Mouse (Mus musculus) layer of hippocampus, postnatal 10 days (tissue): ENCODE results near the gene Fam171a2. TPM values are rescaled to one million over a fixed set of nuclear protein-coding genes. Genes with fewer than 3 reads are reported as not detected.

ENCODE experiments used
- DNase-seq, 2 experiments: peaks; one replicate each; pipeline ENCODE4 v3.0.0; 2021; ENCODE audit warnings: low spot score in 2 of 2
- long read RNA-seq: library from polyadenylated mRNA; stranded (forward); transcript quantifications from one replicate; pipeline ENCODE4 v2.0.0, GENCODE M21; 2023
- total RNA-seq, 2 experiments: library from RNA; stranded (reverse); gene quantifications; 2 replicates each; pipeline ENCODE4 v1.2.3; 2021

Gene Fam171a2
- total RNA-seq: 100 to 1,000 TPM; 115 TPM
- long read RNA-seq, partial matches to known transcripts: 0 of 12 reads
- long read RNA-seq, other reads (novel, unspliced or antisense): 8 of 12 reads

DNA sequence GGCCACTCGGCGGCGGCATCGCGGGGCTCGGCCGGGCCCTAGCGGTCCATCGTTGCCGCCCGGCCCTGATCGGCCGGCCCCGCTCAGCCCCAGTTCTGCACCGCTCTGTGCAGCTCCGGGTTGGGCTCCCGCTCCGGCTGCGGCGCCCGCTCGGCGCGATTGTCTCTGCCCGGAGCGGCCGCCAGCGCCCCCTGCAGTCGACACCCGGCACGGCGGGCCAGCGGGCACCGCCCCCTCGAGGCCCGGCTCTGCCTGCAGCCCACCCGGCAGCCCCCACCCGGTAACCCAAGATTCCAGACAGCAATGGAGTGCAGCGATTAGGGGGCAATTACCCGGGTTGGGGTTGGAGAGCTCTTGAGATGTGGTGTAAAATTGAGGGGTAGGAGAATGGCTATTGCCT lies at the start of gene Fam171a2:
Gene Fam171a2, minus strand, starts transcription at position 186 of the 400 bp plus-strand sequence.
- peak; percentile 92 to 94 for DNase-seq

DNA sequence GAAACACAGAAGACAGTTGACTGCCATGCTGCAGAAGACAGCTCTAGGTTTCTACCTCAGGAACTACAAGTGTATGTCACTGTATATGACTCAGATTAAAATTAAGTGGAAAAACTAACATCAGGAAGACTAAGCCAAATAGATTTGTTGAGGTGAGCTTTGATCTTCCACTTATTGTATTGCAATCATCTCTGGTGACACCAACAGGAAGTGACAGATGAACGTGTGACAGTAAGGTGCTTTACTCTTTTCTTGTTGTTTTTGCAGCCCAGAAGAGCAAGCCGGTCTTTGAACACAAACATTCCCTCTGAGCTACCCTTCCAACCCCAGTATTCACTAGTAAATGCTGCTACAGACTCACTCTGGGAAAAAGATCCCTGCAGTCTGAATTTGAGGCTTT lies 49.2 kb upstream of the Fam171a2 start:
- no peak for DNase-seq

DNA sequence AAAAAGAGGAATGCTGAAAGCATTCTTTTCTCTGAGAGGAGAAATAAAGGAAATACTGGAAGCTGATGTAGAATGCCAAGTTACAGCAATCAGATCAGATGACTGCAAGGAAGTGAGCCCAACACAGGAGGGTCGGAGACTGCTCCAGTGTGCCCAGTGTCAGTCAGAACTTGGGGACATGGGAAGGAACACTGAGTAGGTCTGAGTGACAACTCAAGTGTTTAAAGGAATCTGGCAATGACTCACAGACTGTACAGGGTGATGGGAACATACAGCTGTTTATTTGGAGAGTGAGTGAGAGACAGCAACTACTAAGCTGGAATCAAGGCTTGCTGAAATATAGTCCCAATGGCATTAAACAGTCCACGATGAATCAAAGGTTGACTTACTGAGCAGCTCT lies 48.7 kb upstream of the Fam171a2 start:
- no peak for DNase-seq

DNA sequence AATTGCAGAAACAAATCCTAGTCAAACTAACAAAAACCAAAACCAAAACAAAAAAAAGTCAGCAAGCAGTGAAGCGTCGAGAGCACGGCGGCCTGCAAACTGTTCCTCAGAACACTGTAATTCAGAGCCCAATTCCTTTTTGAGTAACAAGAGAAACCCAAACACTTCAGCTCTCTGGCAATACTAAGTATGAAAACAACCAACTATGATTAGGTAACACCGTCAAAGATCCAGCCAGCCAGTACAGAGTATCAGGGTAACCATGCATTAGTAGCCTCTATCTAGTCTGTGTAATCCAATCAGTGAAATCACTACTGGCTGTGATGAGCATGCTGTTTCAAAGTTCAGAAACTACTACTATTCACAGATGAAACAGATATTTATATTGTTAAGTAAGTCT lies 48.3 kb upstream of the Fam171a2 start:
- no peak for DNase-seq

DNA sequence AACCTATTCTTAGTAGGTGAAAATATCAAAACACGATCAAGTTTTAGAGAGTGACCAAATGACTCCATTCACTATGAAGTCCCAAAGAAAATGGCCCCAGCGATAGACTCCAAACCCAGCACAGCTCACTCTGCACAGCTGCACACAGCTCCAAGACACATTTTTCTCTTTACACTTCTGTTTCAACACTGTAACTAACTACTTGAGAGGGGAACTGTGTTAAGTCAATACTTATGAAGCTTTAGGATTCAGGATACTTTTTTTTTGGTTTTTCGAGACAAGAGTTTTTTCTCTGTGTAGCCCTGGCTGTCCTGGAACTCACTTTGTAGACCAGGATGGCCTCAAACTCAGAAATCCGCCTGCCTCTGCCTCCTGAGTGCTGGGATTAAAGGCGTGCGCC lies 47.6 kb upstream of the Fam171a2 start:
- DNase-seq: no peak

DNA sequence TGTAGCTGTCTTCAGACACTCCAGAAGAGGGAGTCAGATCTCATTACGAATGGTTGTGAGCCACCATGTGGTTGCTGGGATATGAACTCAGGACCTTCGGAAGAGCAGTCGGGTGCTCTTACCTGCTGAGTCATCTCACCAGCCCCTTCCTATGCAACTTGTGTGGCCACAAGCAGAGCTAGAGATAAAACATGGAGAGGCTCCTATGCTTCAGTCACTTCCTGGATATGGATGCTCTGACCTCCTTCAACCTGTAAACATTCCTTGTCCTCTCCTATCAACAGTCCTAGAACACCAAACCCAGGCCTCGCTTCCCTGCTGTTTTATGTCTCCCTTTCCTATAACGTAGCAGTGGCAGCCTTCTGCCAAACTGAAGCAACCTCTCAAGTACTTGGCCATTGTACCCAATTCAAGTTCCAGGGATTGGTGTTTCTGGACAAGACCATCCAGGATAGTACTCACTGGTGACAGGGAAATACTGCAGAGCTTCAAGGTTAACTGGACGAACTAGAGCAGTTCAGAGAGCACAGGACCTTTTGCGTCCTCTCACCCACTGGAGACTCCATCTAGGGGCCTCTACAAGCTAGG lies 46.7 kb upstream of the Fam171a2 start:
- no peak for DNase-seq

DNA sequence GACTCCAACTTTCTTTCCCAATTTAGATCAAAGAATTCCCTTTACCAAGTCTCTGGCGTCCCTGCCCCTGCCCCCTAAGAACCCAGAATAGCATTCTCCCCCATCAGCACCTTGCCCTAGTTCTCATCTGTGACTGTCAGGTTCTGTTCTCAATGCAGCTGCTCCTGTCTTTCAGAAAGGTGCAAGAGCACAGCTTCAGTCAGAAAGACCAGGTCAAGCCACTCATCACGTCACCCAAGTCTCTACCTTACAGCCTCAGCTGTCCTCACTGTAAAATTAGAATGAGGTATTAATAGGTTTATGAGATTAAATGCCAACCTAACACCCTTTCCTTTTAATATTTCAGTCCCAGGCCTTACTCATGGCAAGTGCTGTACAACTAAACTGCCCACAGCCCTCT lies 45.8 kb upstream of the Fam171a2 start:
- no peak for DNase-seq

DNA sequence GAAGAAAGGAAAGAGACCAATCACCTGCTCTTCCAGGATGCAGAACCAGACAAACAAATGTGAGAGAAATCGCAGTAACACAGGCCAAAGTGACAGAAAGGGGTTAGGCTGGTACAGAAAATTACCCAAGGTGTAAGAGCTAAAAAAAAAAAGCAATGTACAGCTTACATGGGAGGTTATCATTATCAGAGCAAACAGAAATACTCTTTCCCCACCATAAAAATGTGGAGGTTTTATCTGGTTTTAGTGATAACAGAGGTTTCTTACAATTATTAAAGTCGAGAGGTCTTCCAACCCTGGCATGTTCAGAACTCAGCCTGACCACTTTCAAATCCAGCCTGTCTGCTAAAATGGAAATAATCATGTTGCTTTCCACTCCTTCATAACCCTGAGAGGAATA lies 40.4 kb upstream of the Fam171a2 start:
- DNase-seq: no peak

DNA sequence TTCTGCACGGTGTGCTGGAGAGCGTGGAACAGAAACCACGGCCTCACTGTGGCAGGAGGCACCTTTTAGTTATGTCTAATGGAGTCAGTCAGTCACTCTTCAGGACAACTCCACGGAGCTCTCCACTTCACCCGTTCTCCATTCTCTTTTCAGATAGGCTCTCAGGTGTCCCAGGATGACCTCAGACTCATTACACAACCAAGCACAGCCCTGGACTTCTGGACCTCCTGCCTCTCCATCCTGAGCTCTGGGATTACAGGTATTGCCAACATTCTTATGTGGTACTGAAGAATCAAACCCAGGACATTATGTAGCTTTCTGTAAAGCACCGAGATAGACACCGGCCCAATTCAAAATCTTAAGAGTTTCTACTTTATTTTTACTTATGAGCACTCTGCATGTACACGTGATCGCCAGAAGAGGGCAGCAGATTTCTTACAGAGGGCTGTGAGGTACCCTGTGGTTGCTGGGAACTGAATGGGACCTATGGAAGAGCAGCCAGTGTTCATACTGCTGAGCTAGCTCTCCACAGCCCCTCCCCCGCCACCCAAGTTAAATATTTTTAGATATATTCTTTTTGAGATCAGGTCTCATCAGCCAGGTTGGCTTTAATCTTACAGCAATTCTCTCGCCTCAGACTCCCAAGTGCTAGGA lies 39.4 kb upstream of the Fam171a2 start:
- DNase-seq: peak in 1 of 2 experiments; percentile 45

DNA sequence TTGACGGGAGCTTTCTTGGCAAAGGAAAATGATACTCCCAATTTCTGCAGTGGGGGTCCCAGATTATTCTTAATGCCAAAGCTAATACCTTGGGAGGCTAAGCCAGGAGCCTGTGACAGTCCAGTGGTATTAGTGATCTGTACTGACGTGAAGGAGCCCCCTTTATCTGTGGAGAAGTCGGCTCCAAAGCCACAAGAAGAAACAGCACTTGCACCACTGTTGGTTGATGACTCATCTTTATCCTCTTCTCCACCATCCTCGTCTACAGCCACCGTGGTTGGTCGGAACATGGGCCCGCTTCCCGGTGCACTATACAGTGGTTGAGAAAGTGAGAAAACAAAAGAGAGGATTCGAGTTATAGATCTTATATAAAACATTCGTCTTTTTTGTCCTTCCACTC lies 34.3 kb upstream of the Fam171a2 start:
- DNase-seq: no peak

DNA sequence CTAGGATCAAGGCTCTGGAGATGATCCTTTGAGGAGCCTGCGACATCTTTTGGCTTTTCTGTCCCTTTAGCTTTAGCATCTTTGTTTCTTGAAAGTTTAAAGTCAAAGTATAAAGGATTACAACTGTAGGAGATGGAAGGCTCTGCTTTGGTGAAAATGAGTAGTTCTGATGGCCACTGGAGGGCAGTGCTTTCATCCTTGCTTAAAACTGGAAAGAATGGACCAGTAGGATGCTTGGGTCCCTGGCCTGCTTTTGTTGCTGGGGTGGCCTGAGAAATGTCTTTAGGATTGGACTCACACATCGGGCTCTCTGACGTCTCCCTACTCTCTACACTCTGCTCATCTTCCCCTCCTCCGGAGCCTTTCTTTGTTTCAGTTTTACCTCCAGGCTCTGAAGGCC lies 33.4 kb upstream of the Fam171a2 start:
- DNase-seq: peak in 1 of 2 experiments; percentile 23

DNA sequence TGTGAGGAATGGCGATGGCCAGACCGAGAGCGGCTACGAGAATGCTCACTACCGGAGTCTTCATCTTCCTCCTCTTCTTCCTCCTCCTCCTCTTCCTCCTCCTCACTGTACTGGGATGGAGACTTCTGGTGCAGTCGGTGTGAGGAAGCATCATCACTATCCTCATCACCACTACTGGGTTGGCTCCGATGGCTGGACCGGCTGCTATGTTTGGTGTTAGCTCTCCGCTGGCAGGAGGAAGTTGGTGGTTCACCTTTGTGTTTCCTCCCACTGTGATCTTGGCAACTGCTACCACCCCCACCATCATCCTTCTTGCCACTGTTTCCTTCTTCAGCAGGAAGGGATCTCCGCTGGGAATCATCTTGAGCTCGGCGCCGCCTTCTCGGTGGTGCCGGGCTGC lies 32.6 kb upstream of the Fam171a2 start:
- peak in 1 of 2 experiments; percentile 9 for DNase-seq

DNA sequence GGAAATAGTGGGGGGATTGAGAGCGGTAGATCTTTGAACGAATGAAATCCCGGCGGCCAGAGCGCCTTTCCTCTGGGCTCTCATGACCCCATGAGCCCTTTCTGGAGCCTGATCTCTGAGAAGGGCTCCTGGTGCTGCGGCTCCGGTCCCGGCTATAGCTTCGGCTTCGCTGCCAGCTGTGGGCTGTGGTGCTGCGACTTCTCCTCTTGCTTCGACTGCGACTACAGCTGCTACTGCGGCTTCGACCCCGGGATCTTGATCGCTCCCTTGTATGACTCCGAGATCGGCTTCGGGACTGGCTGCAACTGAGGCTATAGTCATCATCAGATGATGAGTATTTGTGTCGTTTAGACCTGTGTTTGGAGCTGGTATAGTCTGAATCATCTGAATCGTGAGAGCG lies 32.1 kb upstream of the Fam171a2 start:
- no peak for DNase-seq

DNA sequence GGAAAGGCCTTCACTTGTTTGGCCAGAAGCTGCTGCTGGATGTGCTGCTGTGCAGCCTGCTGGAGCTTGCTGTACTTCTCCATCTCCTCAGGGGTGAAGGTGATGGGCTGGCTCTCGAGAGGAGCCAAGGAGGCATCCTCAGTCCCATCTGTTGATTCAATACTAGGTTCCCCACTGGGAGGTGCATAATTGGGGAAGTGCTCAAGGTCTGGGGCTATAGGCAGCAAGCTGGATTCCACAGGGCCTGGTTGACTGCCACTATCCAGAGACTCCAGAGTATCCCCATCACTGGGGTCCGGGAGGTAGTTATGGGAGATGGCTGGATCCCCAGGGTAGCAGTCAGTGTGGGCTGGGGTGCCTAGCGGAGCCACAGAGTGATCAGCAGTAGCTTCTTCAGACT lies 31.2 kb upstream of the Fam171a2 start:
- peak in 1 of 2 experiments; percentile 8 for DNase-seq

DNA sequence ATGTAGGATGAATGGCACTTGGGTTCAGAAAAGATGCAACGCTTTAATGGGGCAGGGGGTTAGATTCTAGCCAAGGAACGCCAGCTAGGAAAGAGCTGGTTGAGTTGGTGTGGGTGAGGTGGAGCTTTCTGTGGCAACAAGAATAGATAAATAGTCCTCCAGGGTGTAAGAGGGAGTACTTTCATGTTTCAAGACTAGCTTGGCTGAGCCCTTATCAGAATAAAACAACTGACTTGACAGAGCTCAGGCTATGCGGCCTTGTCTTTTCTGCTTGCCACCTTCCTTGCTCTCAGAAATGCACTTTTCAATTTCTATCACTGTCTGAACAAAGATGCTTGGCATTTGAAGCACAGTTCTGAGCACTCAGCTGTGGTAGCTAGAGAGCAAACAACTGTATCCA lies 27.5 kb upstream of the Fam171a2 start:
- DNase-seq: no peak

DNA sequence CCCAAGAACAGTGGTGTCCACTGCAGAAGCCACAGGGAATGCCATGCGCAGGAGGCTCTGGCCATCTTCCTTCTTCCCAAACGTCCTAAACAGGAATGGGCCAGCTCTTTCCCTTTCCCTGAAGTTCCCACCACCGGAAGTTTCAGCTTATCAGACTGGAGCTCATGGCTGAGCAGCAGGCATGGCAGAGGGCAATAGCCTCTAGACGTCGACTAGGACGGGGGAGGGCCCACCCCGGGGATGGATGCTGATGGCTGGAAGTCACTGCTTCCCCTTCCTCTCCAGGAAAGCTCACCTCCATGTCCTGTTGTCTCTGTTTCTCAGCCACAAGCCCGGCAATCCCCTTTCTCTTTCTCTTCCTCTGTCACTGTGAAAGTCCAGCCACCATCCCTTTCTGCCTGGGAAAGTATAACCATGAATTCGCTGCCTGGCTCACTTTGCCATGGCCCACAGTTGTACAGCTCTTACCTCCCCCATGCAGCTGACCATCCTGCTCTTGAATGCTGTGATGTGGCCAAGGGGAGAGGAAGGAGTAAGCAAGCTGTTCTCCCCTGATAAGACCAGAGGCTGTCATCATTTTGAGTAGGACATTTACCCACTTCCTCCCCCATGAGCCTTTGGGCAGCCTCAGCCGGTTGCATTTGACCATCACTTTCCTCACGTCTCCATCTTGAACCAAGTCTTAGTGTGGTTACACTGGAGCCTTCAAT lies 22.3 kb upstream of the Fam171a2 start, which contains the start of gene Itga2b:
Gene Itga2b, minus strand, starts transcription at position 475 of the 710 bp plus-strand sequence.
- DNase-seq: no peak

DNA sequence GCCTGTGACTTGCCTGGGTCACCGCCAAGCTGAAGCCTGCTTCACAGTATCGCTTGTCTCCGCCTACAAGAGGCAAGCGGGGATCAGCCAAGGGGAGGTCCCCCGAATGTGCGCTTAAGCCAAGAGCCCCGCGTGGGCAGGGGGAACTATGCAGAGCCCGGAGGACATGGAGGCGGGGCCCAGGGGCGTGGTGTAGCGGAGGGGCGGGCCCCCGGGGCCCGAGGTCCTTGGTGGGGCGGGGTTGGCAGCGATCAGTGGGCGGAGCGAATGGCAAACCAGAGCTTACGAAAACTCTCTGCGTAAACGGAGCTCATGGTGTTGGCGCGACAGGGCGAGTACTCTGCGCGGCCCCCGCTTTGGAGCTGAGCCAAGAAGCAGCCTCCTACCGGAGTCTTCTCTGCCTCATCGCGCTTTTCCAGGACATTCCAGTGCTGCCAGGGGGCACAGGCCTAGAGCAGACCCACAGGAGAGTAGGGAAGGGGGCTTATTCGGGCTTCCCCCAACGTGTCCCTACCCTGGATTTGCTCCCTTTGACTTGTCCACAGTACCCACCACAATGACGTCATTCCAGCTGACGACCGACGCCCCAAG lies 19.7 kb upstream of the Fam171a2 start:
- peak; percentile 93 to 96 for DNase-seq

DNA sequence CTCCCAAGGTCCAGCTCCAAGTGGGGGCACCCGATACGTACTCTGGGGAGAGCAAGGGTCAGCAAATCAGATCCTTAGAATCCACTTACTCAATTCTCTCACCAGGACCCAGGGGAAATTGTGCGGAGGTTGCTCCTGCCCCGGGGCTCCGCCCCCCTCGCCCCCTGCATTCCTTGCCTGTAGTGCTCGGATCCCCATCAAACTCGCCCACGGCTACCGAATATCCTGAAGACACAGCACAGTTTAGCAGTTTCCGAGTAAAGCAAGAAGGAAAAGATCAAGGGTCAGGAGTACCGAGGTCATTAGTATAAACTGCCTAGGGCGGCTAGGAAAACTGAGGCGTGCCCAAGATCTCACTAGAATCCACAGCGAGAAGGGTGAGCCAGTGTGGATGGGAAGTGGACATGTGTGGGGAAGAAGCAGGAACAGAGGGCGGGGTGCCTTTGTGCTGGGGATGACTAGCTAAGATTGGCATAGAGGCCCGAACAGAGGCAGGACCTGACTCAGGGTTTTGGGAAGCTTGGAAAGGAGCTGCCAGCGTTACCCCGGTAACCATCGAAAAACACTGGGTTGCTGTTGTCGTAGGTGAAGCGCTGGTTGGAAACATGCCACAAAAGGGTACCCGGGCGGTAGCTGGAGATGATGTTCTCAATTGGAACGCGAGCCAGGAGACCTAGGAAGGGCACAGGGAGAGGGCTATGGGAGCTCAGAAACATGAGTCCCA lies 18.4 kb upstream of the Fam171a2 start:
- DNase-seq: peak; percentile 58 to 61

DNA sequence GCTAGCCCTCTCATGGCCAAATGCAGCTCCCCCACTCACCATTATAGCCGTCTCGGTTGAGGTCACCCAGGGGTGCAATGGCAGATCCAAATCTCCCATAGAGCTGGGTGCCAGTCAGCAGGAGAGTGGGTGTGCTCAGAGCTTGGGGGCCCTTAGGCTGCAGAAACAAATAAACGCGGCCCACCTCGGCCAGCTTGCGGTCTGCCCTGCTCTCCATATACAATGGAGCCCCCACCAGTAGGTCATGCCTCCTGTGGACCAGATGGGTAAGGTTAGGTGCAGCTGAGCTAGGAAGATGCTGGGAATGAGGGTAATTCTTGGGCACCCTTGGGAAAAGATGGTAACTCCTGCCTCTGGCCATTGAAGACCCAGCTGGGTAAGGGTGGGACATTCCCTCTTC lies 17.4 kb upstream of the Fam171a2 start:
- no peak for DNase-seq

DNA sequence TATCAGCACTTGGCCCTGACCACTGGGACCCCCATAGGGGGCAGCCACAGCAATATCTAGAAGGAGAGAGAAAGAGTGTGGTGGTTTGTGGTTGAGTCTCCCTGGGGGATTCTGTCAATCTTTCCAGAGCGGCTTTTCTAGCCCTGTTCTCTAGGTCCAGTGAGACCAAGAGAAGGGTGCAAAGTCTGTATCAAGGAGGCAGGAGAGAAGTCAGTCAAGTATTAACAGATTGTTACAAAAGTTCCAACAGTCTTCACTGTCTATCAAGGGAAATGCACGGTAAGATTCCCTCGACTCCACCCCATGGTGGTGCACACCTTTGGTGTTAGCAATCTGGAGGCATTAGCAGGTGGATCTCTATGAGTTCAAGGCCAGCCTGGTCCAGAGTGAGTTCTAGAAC lies 14.3 kb upstream of the Fam171a2 start:
- no peak for DNase-seq

DNA sequence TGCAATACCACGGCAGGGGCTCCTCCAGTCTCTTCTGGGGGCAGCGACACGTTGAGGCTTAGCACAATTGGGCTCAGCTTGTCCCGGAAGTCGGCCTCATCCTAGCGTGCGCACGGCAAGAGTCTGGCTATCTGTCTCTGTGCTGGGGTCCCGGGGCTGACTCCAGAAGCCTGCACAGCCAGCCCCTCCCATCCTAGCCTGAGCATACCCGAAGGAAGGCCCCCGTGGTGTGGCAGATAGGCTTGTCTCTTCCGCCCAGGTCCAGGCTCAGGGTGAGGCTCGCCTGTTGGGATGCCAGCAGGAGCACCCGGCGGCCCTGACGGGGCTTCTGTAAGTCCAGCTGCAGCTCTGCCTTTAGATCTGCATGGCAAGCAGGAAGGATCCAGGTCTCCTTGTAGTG lies 13.1 kb upstream of the Fam171a2 start:
- no peak for DNase-seq
